Mouse (Mus musculus): ENCODE measurements around the gene Tmem150c. TPM values are rescaled to one million over a fixed set of nuclear protein-coding genes. Genes with fewer than 3 reads are reported as not detected.

Gene Tmem150c
- polyA plus RNA-seq, 1 experiment: 0.65 TPM

DNA sequence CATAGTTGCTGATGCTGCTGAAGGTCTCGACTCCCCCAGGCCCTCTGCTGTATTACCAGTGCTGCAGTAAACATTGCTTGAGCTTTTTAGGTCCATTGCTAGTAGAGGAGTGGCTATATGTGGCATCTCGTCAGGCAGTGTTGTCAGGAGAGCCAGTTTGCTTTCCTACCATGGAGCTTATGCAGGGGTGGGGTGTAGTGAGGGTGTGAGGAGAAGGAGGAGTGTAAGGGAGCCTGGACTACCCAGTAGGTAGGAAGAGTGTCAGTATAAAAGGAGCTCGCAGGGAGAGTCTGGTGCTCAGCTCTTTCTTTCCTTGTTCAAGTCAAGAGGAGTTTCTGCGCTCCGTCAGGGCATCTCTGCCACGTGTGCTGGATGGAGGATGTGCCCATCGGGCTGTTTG is 106.9 kb downstream of the Tmem150c start:
- WGBS: 79% methylated on average over 7 of the region's 7 CpGs
- Histone ChIP-seq H3K4me3 (replicated peaks; ENCODE audit: control insufficient read depth, low read depth, low read length) (no peak overlapping the region), H3K4me1 (ENCODE audit: control insufficient read depth, insufficient read depth, low read length) (no peaks in the 10 kb centered on the region; the same call in 1 of the 2 replicates), H3K27ac (ENCODE audit: control insufficient read depth, insufficient read depth, low read depth, low read length, poor library complexity) (no peak overlapping the region)
- no peak for TF ChIP-seq CTCF (IDR thresholded peaks at IDR 0.05; ENCODE audit: control insufficient read depth, insufficient read depth, low read length)
- no peak for TF ChIP-seq POLR2A (IDR thresholded peaks at IDR 0.05; ENCODE audit: borderline replicate concordance, control insufficient read depth, low read depth, low read length)

GRCm38 (mm10) chr5:100049904-100050303 is 109.7 kb downstream of the Tmem150c start:
- WGBS: 68% methylated on average over 3 of the region's 3 CpGs
- TF ChIP-seq CTCF (IDR thresholded peaks at IDR 0.05; ENCODE audit: control insufficient read depth, insufficient read depth, low read length) (no peak), POLR2A (IDR thresholded peaks at IDR 0.05; ENCODE audit: borderline replicate concordance, control insufficient read depth, low read depth, low read length) (no peak)
- Histone ChIP-seq H3K4me3 (replicated peaks; ENCODE audit: control insufficient read depth, low read depth, low read length) (no peak overlapping the region), H3K27ac (ENCODE audit: control insufficient read depth, insufficient read depth, low read depth, low read length, poor library complexity) (no peak overlapping the region), H3K4me1 (ENCODE audit: control insufficient read depth, insufficient read depth, low read length) (no peaks in the 10 kb centered on the region; the same call in 1 of the 2 replicates)

DNA sequence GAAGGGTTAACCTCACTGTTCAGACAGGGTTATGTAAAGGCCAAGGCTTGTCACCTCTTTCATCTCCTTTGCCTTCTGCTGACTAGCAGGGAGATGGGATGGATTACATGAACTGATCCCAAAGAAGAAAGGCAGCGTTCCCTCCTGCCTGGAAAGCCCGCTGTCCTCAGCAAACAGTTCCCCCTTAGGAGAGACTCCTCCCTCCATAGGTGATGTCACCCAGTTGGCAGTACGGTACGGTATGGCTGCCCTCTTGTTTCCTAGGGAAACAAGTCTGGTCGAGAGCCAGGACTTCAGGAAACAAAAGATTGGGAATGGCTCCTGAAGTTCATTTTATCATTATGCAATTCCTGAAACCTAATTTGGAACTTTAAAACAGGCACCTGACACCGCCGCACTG is 111.7 kb downstream of the Tmem150c start:
- Histone ChIP-seq H3K27ac (ENCODE audit: control insufficient read depth, insufficient read depth, low read depth, low read length, poor library complexity) (no peak overlapping the region), H3K4me3 (replicated peaks; ENCODE audit: control insufficient read depth, low read depth, low read length) (no peak overlapping the region), H3K4me1 (ENCODE audit: control insufficient read depth, insufficient read depth, low read length) (no peaks in the 10 kb centered on the region; the same call in 1 of the 2 replicates)
- TF ChIP-seq CTCF (IDR thresholded peaks at IDR 0.05; ENCODE audit: control insufficient read depth, insufficient read depth, low read length) (no peak), POLR2A (IDR thresholded peaks at IDR 0.05; ENCODE audit: borderline replicate concordance, control insufficient read depth, low read depth, low read length) (no peak)
- WGBS: 84% methylated on average over 7 of the region's 7 CpGs

GRCm38 (mm10) chr5:100047143-100047640 is 112.4 kb downstream of the Tmem150c start:
- no peaks in the 10 kb centered on the region; the same call in 1 of the 2 replicates for H3K4me1 ChIP-seq (ENCODE audit: control insufficient read depth, insufficient read depth, low read length)
- H3K27ac ChIP-seq (ENCODE audit: control insufficient read depth, insufficient read depth, low read depth, low read length, poor library complexity): no peak overlapping the region
- 85% methylated on average over 8 of the region's 8 CpGs for WGBS
- H3K4me3 ChIP-seq (replicated peaks; ENCODE audit: control insufficient read depth, low read depth, low read length): no peak overlapping the region
- TF ChIP-seq CTCF (IDR thresholded peaks at IDR 0.05; ENCODE audit: control insufficient read depth, insufficient read depth, low read length): no peak
- TF ChIP-seq POLR2A (IDR thresholded peaks at IDR 0.05; ENCODE audit: borderline replicate concordance, control insufficient read depth, low read depth, low read length): no peak

- Histone ChIP-seq H3K4me3 (replicated peaks; ENCODE audit: control insufficient read depth, low read depth, low read length) (no peak overlapping the region), H3K27ac (ENCODE audit: control insufficient read depth, insufficient read depth, low read depth, low read length, poor library complexity) (no peak overlapping the region), H3K4me1 (ENCODE audit: control insufficient read depth, insufficient read depth, low read length) (no peaks in the 10 kb centered on the region; the same call in none of the 2 replicates)
- 80% methylated on average over 3 of the region's 3 CpGs for WGBS
- TF ChIP-seq CTCF (IDR thresholded peaks at IDR 0.05; ENCODE audit: control insufficient read depth, insufficient read depth, low read length) (no peak), POLR2A (IDR thresholded peaks at IDR 0.05; ENCODE audit: borderline replicate concordance, control insufficient read depth, low read depth, low read length) (no peak)
Observed at GRCm38 (mm10) chr5:100046096-100046495, 113.5 kb downstream of the Tmem150c start.

DNA sequence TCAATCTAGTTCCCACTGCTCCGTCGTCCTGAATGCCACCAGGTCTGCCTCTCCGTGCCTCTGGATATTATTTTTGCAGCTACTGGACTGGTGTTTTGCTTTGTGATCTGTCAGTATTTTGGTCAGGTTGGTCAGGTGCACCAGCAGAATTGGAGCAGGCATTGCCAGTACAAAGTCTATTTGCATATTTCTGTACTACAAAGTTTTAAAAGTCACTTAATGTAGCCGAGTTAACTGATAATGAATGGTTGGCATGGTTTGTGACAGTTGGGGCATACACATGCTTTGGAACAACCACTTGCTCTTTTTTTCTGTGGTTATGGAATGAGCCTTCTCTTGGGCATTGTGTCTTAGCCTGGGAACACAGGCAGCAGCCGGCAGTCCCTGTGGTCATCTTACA is 115.0 kb downstream of the Tmem150c start:
- no peak for TF ChIP-seq POLR2A (IDR thresholded peaks at IDR 0.05; ENCODE audit: borderline replicate concordance, control insufficient read depth, low read depth, low read length)
- no peak for TF ChIP-seq CTCF (IDR thresholded peaks at IDR 0.05; ENCODE audit: control insufficient read depth, insufficient read depth, low read length)
- Histone ChIP-seq H3K27ac (ENCODE audit: control insufficient read depth, insufficient read depth, low read depth, low read length, poor library complexity) (no peak overlapping the region), H3K4me1 (ENCODE audit: control insufficient read depth, insufficient read depth, low read length) (no peaks in the 10 kb centered on the region; the same call in none of the 2 replicates), H3K4me3 (replicated peaks; ENCODE audit: control insufficient read depth, low read depth, low read length) (no peak overlapping the region)
- WGBS: 80% methylated on average over 5 of the region's 5 CpGs

GRCm38 (mm10) chr5:100044030-100044429 is 115.6 kb downstream of the Tmem150c start:
- 80% methylated on average over 4 of the region's 4 CpGs for WGBS
- no peak for TF ChIP-seq CTCF (IDR thresholded peaks at IDR 0.05; ENCODE audit: control insufficient read depth, insufficient read depth, low read length)
- TF ChIP-seq POLR2A (IDR thresholded peaks at IDR 0.05; ENCODE audit: borderline replicate concordance, control insufficient read depth, low read depth, low read length): no peak
- Histone ChIP-seq H3K27ac (ENCODE audit: control insufficient read depth, insufficient read depth, low read depth, low read length, poor library complexity) (no peak overlapping the region), H3K4me1 (ENCODE audit: control insufficient read depth, insufficient read depth, low read length) (no peaks in the 10 kb centered on the region; the same call in none of the 2 replicates), H3K4me3 (replicated peaks; ENCODE audit: control insufficient read depth, low read depth, low read length) (no peak overlapping the region)

GRCm38 (mm10) chr5:100043361-100043760 is 116.2 kb downstream of the Tmem150c start:
- Histone ChIP-seq H3K4me1 (ENCODE audit: control insufficient read depth, insufficient read depth, low read length) (no peaks in the 10 kb centered on the region; the same call in 1 of the 2 replicates), H3K27ac (ENCODE audit: control insufficient read depth, insufficient read depth, low read depth, low read length, poor library complexity) (no peak overlapping the region), H3K4me3 (replicated peaks; ENCODE audit: control insufficient read depth, low read depth, low read length) (no peak overlapping the region)
- WGBS: 85% methylated on average over 5 of the region's 5 CpGs
- TF ChIP-seq POLR2A (IDR thresholded peaks at IDR 0.05; ENCODE audit: borderline replicate concordance, control insufficient read depth, low read depth, low read length) (no peak), CTCF (IDR thresholded peaks at IDR 0.05; ENCODE audit: control insufficient read depth, insufficient read depth, low read length) (no peak)

DNA sequence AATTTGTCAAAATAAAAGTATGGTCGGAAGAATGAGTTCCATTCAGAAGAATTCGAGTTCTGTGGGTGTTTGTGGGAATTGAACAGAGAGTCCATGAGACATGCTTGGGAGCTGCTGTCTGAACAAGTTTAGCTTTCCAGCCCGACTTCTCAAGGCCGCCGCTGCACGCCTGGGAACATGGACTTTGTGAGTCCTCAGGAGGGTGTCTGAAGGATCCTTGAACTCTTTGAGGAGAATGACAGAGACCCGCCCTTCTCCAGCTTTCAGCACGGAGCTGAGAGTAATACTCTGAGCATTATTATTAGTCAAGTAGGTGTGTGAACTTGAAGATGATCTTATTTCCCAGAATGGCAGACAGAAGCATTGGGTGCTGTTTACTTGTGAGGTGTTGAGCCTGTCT is 117.1 kb downstream of the Tmem150c start:
- TF ChIP-seq POLR2A (IDR thresholded peaks at IDR 0.05; ENCODE audit: borderline replicate concordance, control insufficient read depth, low read depth, low read length) (no peak), CTCF (IDR thresholded peaks at IDR 0.05; ENCODE audit: control insufficient read depth, insufficient read depth, low read length) (no peak)
- H3K4me1 ChIP-seq (ENCODE audit: control insufficient read depth, insufficient read depth, low read length): no peaks in the 10 kb centered on the region; the same call in 1 of the 2 replicates
- no peak overlapping the region for H3K4me3 ChIP-seq (replicated peaks; ENCODE audit: control insufficient read depth, low read depth, low read length)
- WGBS: 89% methylated on average over 8 of the region's 8 CpGs
- H3K27ac ChIP-seq (ENCODE audit: control insufficient read depth, insufficient read depth, low read depth, low read length, poor library complexity): no peak overlapping the region

Measured in bone marrow, adult 2 months (tissue).